Mouse (Mus musculus): ENCODE measurements around the gene Ppp1r1b. TPM values are rescaled to one million over a fixed set of nuclear protein-coding genes. Genes with fewer than 3 reads are reported as not detected.
A peak's percentile ranks its signal among the peaks of the same experiment; 100 is the strongest.

Ppp1r1b gene
- total RNA-seq, 2 experiments from 2014 or later: 17.5 to 24.1 TPM

DNA sequence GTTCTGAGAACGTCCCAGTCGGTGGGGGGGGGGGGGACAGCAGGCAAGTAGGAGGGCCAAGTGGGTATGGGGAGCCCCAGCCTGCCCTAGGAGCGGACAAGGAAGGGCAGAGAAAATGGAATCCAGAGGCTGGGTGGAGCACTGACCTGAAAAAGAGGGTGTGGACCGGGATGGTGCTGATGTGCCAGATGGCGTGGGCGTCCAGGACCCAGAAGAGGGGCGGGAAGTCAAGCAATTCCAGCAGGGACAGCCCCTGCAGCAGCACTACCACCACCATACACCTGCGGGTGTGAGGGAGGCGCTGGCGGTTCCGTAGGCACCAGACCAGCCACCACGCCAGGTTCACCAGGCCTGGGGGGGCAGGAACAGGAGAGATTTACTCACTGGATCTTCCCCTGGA lies 41.9 kb downstream of the Ppp1r1b start:
- DNase-seq (ENCODE audit: low spot score in 2 of 2): no peak

- DNase-seq (ENCODE audit: low spot score in 2 of 2): no peak
Observed at GRCm38 (mm10) chr11:98392034-98392433, 43.8 kb downstream of the Ppp1r1b start.

- DNase-seq (ENCODE audit: low spot score in 2 of 2): no peak
Observed at GRCm38 (mm10) chr11:98392645-98393044, 44.4 kb downstream of the Ppp1r1b start.

DNA sequence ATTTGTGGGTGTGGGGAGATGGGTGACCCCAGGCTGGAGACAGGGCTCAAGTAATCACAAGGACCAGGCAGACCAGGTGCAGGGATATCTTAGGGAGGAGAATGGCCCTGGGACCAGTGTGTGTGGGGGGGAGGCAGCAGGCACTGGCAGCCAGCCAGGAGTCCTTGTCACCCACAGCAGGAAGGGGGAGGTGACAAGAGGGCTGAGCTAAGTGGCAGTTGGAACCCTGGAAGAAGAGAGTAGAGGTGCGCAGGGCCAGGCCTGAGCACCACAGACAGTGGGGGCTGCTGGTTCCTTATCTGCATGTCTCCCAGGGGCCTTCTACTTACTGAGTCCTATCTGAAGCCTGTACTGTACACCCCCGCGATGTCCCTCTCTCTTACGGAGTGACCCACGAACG lies 45.1 kb downstream of the Ppp1r1b start:
- no peak for DNase-seq (ENCODE audit: low spot score in 2 of 2)

DNA sequence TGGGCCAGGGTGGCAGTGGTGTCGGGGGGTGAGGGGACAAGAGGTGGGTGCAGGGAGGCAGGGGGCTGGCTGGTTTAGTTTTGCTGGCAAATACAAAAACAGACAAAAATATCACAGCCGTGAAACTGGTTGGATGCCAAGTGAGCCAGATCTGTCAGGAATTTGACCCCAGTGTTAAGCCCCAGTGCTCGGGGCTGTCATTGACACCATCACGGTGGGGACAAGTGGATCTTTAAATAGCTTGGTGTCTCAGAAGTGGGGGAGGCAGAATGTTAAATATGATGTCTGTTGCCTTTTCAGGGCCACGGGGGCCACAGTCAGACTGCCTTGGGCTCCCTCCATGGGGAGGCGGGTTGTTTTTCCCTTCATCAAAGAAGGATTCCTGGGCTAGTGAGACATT lies 46.1 kb downstream of the Ppp1r1b start:
- DNase-seq (ENCODE audit: low spot score in 2 of 2): no peak

DNA sequence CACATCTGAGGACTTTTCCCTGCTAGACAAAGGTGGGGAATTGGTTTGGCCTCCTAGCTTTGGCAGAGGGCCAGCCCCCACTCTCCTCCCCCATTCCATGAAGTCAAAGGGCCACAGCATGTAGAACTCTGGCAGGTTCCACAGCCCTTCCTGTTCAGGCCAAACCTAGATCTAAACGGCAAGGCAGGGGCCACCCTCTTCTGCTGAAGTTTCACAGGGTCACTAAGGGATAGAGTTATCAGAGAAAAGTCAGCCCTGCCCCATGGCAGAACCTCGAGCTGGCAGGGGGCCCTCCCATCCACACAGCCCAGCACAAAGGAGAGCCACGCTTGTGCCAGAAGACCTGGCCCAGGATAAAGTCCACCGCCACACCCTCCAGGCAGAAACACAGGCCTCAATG lies 46.8 kb downstream of the Ppp1r1b start:
- no peak for DNase-seq (ENCODE audit: low spot score in 2 of 2)

GRCm38 (mm10) chr11:98397946-98398345 lies 49.7 kb downstream of the Ppp1r1b start:
- no peak for DNase-seq (ENCODE audit: low spot score in 2 of 2)

DNA sequence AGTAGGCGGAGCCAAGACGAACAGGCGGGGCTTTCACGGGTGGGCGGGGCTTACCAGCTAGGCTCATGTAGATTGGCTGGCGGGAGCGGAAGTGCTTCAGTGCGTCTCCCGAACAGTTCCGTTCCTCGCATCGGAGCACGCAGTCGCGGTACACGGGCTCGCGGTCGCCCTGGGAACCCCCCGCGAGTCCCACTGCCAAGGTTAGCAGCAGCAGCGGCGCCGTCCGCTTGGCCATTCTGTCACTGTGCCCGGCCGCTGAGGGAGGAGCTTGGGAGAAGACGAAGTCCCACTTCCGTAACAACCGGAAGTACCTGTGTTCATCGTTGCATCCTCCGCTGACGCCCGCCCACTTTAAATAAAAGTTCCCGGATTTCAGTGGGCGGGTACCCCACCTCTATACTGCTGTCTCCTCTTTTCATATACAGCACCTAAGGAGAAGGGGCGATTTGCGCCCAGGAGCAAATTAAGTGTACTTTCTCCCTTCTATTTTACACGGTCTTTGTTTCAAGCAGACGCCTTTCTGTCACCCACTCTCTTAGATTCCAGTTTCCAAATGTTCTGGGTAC lies 52.0 kb downstream of the Ppp1r1b start, which contains the start of gene Pgap3:
TSS of gene Pgap3 (minus strand) at position 330 of the 566 bp plus-strand sequence.
- peak; percentile 88 to 90 for DNase-seq (ENCODE audit: low spot score in 2 of 2)

DNA sequence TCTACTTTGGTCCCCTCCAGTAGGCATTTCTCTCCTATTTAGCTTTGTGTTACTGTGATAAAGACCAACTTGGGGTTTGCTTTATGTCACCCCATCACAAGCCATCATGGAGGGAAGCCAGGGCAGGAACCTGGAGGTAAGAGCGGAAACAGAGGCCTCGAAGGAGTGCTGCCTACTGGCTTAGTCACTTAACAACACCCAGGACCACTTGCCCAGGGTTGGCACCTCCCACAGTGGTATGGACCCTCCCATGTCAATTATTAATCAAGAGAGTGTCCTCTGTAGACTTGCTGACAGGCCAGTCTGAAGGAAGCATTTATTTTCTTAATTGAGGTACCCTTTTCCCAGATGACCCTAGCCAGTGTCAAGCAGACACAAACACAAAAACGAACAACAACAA lies 52.6 kb downstream of the Ppp1r1b start:
- no peak for DNase-seq (ENCODE audit: low spot score in 2 of 2)

DNA sequence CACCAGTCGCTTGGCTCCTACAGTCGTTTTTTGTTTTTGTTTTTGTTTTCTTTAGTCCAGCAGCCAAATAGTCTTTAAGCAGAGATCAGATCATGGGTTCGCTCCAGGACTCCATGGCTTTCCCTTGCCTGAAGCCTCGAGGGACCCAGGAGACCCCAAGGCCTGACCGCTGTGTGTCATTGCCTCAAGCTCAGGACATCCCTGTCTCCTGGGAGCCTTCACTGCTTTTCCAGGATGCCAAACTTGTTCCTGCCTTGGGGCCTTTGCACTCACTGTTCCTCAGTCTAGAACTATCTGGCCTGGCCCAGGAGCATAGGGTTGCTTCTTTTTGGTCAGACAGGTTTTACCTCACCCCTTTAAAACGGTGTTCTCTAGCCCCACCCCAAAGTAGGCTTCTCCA lies 58.4 kb downstream of the Ppp1r1b start:
- DNase-seq (ENCODE audit: low spot score in 2 of 2): no peak

Other genes with a start within 250 kb of the Ppp1r1b start
- gene Fbxl20, start 198.0 kb upstream of the Ppp1r1b start, total RNA-seq (2021): 10 to 100 TPM; 27.8 to 32.0 TPM
- 10 to 100 TPM; 48.6 to 50.2 TPM for gene Med1, start 155.1 kb upstream of the Ppp1r1b start, total RNA-seq (2021)
- gene Cdk12, start 145.3 kb upstream of the Ppp1r1b start, total RNA-seq (2021): 10 to 100 TPM; 34.1 to 36.5 TPM
- 100 to 1,000 TPM; 114 to 118 TPM for gene Neurod2, start 18.8 kb upstream of the Ppp1r1b start, total RNA-seq (2021)
- gene Stard3, start 10.0 kb downstream of the Ppp1r1b start, total RNA-seq (2021): 10 to 100 TPM; 19.2 to 19.5 TPM
- 1 to 10 TPM; 1.4 to 1.6 TPM for gene Tcap, start 35.4 kb downstream of the Ppp1r1b start, total RNA-seq (2021)
- gene Pnmt, start 38.0 kb downstream of the Ppp1r1b start, total RNA-seq (2021): not detected
- 10 to 100 TPM in 1 of 2 experiments, 1 to 10 TPM in 1; 8.9 to 10.1 TPM for gene Pgap3, start 52.1 kb downstream of the Ppp1r1b start, total RNA-seq (2021)
- gene Erbb2, start 64.1 kb downstream of the Ppp1r1b start, total RNA-seq (2021): 1 to 10 TPM; 3.3 to 4.2 TPM
- 100 to 1,000 TPM; 108 to 110 TPM for gene Mien1, start 90.6 kb downstream of the Ppp1r1b start, total RNA-seq (2021)
- gene Grb7, start 98.0 kb downstream of the Ppp1r1b start, total RNA-seq (2021): 1 to 10 TPM; 1.0 to 1.8 TPM
- not detected for gene Ikzf3, start 197.6 kb downstream of the Ppp1r1b start, total RNA-seq (2021)
- not detected for gene Zpbp2, start 202.7 kb downstream of the Ppp1r1b start, total RNA-seq (2021)
- 10 to 100 TPM; 53.6 to 56.9 TPM for gene Ormdl3, start 239.0 kb downstream of the Ppp1r1b start, total RNA-seq (2021)
- gene Lrrc3c, start 249.9 kb downstream of the Ppp1r1b start, total RNA-seq (2021): not detected

Measured in layer of hippocampus, postnatal 10 days (tissue).